Mouse (Mus musculus): ENCODE measurements at regions not wholly inside any gene's neighbourhood (a gene's known extent, or its start where the extent isn't known, plus 50 kb on each side); places are given as distances from the start of the nearest gene placed in this dataset.
"Not testable (repeated sequence)": the region's sequence is repeated elsewhere in the genome, so short reads cannot be mapped to it uniquely, and the experiment has no call there.

DNA sequence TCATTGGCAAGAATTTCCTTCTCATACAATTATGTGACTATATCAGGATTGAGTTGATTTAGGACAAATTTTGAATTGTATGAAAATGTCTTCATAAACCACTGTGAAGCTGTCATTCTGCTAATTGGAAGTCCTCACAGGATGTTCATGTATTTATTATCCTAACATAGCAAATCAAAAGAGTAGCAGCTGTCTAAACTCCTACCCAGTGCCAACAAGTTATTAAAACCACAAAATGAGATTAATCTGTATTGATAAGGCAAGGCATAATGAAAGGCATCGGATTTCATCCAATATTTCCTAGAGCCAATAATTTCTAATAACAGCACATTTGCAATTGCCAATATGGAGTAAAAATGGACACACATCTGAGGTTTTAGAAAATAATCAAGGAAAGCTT lies 217.6 kb upstream of the Tmprss15 start:
- DNase-seq, result no peak

GRCm38 (mm10) chr16:79296621-79297020 lies 205.7 kb upstream of the Tmprss15 start:
- not testable (repeated sequence) for DNase-seq

DNA sequence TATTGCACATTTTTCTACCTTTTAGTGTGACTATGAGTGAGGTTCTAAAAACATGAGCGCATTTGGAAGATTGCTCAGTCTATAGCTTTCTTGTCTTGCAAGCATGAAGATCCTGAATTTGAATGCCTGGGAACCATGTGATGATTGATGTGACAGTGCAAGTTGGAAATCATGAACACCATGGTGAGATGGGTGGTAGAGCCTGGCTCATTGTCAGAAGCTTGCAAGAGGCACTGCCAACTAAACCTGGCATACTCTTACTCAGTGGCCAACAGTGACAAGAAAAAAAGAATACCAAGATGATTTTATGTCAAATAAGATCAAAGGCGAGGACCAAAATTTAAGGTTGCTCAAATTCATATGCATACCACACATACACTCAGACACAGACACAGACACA lies 188.1 kb upstream of the Tmprss15 start:
- DNase-seq, result no peak

DNA sequence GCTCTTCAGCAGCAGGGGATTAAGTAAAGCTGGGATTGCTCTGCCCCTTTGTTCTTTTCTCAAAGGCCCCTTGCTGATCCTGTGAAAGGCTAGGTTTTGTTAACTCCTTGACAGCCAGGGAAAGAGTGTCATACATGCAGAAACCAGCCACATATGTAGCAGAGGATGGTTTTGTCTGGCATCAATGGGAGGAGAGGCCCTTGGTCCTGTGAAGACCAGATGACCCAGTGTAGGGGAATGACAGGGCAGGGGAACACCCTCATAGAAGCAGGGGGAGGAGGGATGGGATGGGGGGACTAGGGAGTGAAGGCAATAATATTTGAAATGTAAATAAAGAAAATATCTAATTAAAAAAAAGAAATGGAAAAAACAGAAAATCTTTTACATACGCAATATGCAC lies 165.6 kb upstream of the Tmprss15 start:
- DNase-seq, result no peak

- no peak for DNase-seq
Observed at GRCm38 (mm10) chr16:79256084-79256483, 165.2 kb upstream of the Tmprss15 start.

GRCm38 (mm10) chr16:79240857-79241491 lies 150.1 kb upstream of the Tmprss15 start:
- no peak for DNase-seq

GRCm38 (mm10) chr16:79240191-79240590 lies 149.3 kb upstream of the Tmprss15 start:
- no peak for DNase-seq

- DNase-seq, result no peak
Observed at GRCm38 (mm10) chr16:79191196-79191595, 100.3 kb upstream of the Tmprss15 start.

GRCm38 (mm10) chr16:79186471-79186870 lies 95.6 kb upstream of the Tmprss15 start:
- no peak for DNase-seq

DNA sequence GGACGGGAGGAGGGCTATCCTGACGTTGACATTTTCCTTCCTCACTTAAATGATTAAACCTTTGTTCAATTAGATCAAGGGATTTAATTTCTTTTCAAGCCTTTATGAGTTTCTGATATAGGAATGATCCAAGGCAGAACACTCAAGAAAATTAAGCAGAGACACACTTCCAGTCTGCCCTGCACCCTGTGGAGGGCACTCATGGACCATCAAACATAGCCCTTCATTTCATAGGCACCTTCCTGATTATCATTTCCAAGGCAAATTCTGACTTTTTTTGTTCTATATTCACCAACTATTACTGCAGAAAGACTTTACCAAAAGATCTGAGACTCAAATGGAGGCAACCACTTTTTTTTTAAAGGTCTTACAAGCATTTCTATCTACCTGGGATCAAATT lies 91.6 kb upstream of the Tmprss15 start:
- DNase-seq, result peak; percentile 8

DNA sequence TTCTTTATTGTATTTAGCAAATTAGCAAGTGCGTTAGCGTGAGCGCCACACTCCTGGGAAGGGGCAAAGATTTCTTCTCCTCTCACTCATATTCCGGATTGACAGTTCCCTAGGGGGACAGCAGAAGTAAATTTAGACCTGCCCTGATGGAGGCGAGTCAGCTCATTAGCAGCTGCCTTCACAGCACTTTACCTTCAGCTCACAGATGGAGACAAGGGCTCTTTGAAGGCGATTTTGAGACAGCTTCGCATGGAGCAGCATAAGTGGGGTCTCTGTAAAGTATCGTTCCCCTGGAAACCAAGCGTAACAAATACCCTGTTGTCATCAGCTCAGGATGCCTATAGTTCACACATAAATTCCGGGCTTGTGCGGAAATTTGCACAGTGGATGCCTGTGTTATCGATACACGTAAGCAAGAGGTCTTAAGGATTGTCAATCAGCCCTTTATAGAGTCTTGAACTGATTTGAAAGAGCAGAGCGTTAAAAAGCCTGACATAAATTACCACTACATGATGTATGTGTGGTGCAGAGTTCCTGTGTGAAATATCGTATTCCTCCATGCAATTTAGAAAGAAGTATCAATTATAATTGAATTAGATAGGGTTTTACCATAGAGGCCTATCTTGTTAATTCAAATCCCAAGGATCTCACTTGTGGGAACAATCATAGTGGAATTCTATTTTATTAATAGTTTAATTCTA lies 86.6 kb upstream of the Tmprss15 start:
- DNase-seq, result no peak

- no peak for DNase-seq
Observed at GRCm38 (mm10) chr16:79176832-79177243, 85.9 kb upstream of the Tmprss15 start.

GRCm38 (mm10) chr16:79168193-79168592 lies 77.3 kb upstream of the Tmprss15 start:
- DNase-seq, result peak; percentile 50

DNA sequence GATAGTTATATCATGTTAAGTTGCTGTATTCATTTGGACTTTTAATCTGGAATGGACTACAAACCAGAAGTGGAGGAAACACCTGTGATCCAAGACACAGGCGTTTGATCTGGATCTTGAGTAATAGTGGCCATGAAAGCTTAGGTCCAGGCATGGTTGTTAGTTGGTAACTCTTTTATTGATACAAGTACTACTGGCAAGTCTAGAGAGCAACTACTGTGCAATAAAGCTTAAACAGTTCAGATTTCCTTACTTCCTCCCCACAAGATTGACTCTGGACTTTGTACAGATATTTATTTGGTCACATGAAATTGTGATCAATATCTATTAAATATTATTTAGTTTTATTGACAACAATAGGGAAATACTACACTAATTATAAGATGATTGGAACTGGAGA lies 51.9 kb upstream of the Tmprss15 start:
- DNase-seq, result no peak

Measured in cerebellum, adult 8-10 months (tissue).